Mouse (Mus musculus): ENCODE results near the gene Rpl23. TPM values are rescaled to one million over a fixed set of nuclear protein-coding genes. Genes with fewer than 3 reads are reported as not detected.
"Not testable (repeated sequence)": the region's sequence is repeated elsewhere in the genome, so short reads cannot be mapped to it uniquely, and the experiment has no call there.

The Rpl23 gene
- total RNA-seq, 4 experiments from 2014 or later = 304 to 481 (median 389) TPM

GRCm38 (mm10) chr11:97799994-97800690 lies 17.9 kb upstream of the Rpl23 start:
- no peak for DNase-seq (ENCODE audit: low spot score in 2 of 2)

DNA sequence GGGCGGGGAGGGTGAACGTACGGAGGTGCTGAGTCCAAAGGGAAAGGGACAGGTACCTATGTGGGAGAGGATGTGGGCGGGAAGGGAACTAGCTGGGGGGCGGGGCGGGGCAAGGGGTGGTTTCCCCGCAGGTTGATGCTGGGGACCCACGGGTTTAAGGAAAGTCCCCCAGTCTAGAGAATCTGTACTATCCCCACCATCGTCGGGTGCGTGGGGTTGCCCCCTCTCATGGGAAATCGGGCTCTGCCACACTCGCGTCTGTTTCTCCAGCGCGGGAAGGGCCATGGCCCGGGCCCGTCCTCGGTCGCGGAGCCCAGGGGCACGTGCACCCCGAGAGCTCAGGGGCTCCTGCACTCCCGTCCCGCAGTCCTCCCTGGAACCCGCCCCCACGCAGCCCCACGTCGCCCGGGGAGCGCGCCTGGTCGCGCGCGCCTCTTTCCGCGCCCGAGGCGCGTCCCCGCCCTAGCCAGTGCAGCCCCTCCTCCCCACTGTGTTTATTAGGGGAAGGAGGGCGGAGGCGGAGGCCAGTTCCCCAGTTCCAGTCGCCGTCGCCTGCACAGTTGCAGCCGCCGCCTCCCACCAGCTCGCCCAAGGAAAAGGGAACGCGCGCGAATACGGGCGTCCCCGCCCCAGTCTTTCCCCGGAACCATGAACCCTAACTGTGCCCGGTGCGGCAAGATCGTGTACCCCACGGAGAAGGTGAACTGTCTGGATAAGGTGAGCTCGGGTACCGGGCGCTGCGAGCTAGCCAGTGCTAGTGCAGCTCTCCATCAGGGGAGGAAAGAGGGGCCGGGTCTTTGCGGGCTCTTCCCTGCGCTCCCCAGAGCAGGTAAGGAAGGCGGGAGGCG lies 17.1 kb upstream of the Rpl23 start:
- peak; percentile 73 to 85 for DNase-seq (ENCODE audit: low spot score in 2 of 2)

DNA sequence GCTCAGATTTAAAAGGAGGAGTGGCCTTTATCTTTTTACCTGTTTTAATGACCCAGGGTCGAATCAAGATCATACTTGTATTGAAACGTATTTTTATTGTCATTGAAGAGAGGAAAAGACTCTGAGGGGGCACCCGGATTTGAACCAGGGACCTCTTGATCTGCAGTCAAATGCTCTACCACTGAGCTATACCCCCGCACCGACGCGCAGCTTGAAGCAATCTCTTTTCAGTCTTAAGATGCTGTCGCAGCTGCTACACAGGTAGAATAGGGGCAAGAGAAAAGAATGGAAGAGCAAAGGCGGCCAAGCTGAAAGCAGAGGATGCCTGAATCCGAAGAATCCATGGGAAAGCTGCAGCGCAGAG lies 16.5 kb upstream of the Rpl23 start, which contains the start of gene Lasp1:
Gene Lasp1, plus strand, starts transcription at position 219 of the 364 bp plus-strand sequence.
- peak; percentile 89 to 94 for DNase-seq (ENCODE audit: low spot score in 2 of 2)

DNA sequence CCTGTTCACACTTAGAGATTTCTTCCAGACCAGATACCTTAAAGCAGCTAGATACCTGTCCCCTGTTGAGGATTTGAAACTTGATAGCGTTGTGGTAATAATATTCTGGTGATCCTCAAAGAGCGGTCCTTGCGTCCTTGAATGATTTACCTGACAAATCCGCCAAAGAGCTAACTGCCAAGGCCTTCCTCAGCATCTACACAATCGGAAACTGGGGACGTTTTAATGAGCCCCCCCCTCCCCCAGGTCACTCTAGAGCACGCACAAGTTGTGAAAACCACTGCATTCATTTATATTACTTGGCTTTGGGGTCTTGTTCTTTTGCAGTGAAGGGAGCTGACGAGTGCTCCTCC lies 15.8 kb upstream of the Rpl23 start:
- DNase-seq (ENCODE audit: low spot score in 2 of 2) = no peak

DNA sequence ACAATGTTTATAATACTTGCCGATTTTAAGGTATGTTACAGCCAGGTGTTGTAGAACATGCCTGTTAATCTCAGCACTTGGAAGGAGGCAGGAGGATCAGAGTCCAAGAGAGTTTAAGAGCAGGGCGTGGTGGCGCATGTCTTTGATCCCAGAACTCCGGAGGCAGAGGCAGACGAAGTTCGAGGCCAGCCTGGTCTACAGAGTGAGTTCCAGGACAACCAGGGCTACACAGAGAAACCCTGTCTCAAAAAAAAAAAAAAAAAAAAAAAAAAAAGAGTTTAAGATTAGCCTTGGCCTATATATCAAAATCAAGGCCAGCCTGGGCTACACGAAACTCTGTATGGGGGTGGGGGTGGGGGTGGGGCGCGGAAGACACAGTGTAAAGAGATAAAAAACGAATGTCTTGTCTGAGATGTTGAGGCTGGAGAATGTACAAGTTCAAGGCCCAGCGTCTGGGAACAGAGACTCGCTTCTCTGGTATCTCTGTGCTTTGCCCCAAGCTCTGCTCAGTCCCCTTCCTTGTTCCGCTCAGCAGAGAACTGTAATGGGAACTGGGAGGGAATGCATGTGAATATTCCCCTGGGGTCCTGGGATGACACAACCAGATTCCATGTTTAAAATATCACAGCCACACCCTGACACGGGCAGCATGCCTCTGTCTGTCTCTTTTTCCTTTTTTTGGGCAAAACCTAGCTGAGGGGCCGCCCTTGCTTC lies 15.3 kb upstream of the Rpl23 start:
- no peak for DNase-seq (ENCODE audit: low spot score in 2 of 2)

DNA sequence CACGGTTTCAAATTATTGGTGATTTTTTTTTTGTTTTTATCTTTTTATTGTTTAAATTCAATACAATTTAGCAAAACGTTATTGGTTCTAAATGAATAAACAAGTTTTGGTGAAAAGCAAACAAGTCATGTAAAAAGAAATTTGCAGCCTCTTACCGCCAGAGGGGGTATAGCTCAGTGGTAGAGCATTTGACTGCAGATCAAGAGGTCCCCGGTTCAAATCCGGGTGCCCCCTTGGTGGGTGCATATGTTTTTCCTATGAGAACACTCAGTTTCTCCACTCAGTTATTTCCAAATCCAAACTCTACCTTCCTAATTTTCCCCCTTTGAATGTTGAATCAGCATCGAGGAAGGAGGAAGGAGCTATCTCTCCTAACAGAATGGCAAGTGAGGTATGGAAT lies 14.7 kb upstream of the Rpl23 start:
- peak in 1 of 2 experiments; percentile 84 for DNase-seq (ENCODE audit: low spot score in 2 of 2)

DNA sequence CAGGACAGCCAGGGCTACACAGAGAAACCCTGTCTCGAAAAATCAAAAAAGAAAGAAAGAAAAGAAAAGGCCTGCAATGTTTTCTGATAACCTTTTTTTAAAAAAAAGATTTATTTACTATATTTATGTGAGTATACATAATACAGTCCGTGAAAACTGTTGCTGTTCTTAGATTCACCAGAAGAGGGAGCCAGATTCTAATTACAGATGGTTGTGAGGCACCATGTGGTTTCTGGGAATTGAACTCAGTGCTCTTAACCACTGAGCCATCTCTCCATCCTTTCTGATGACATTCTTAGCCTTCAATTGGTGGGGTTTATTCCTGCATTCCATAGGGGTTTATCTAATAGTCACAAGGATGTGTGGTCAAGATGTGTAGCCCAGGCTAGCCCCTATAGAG lies 10.9 kb upstream of the Rpl23 start:
- DNase-seq (ENCODE audit: low spot score in 2 of 2) = no peak

DNA sequence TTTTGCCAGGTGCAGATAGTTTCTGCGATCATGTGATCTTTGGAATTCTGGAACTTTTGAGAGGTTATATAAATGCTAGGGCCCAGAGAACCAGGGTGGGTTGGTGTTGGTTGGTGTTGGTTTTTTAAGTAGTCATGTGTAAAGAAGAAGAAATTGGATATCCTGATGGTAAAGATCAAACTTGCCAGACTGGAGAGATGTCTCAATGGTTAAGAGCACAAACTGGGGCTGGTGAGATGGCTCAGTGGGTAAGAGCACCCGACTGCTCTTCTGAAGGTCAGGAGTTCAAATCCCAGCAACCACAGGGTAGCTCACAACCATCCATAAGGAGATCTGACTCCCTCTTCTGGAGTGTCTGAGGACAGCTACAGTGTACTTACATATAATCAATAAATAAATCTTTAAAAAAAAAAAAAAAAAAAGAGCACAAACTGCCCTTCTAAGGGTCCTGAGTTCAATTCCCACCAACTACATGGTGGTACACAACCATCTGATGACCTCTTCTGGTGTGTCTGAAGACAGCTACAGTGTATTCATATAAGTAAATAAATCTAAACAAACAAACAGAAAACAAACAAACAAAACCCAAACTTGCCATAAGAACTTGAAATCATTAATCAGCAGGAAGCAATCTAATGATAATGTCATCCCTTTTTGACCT lies 8.7 kb upstream of the Rpl23 start:
- DNase-seq (ENCODE audit: low spot score in 2 of 2) = not testable (repeated sequence)

DNA sequence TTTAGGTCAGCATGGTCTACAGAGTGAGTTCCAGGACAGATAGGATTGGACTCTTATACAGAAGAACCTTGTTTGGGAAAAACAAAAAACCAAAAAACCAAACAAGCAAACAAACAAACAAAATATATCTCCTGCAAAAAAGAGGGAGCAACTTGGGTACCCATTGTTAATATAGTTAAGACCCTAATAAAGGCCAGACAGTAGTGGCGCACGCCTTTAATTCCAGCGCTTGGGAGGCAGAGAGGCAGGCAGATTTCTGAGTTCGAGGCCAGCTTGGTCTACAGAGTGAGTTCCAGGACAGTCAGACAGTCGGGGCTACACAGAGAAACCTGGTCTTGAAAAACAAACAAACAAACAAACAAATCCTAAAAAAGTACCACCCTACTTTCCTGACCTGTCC lies 7.5 kb upstream of the Rpl23 start:
- no peak for DNase-seq (ENCODE audit: low spot score in 2 of 2)

DNA sequence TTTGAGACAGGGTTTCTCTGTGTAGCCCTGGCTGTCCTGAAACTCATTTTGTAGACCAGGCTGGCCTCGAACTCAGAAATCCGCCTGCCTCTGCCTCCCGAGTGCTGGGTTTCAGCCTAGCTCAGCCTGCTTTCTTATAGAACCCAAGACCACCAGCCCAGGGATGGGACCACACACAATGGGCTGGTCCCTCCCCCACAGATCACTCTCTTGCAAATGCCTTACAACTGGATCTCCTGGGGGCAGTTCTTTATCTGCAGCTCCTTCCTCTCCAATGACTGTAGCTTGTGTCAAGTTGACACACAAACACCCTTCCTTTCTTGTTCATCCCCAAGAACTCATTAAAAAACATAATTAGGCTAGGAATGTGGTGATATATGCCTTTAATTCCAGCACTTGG lies 5.7 kb upstream of the Rpl23 start:
- DNase-seq (ENCODE audit: low spot score in 2 of 2) = no peak

GRCm38 (mm10) chr11:97782564-97782895 lies 293 bp upstream of the Rpl23 start:
- no peak for DNase-seq (ENCODE audit: low spot score in 2 of 2)

GRCm38 (mm10) chr11:97781478-97781831 lies 782 bp downstream of the Rpl23 start:
- DNase-seq (ENCODE audit: low spot score in 2 of 2) = no peak

DNA sequence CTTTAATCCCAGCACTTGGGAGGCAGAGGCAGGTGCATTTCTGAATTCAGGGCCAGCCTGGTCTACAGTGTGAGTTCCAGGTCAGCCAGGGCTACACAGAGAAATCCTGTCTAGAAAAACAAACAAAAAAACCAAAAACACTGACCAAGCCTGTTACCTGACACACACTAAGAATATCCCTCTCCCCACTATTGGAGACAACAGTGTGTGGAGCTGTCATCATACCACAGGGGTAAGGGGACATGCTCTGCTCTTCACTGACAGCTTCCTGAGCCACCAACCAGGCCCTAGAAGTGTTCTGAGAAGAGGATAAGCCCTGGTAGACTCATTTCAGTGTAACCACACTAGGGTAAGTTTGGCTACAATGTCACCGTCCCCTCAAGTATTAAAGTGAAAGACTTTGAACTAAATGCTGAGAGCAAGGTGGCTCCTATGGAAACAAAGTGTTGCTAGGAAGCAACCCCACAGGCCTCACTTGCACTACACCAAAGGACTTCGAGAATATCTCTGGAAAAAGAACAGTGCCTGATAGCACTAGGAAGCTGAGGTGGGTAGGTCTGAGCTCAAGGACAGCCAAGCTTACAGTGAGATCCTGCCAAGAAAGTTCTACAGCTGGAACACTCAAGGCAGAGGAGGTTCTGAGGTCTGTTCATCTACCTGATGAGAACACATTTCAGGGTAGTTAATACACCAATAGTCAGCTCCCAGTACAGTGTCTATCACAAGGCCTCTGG lies 2.1 kb downstream of the Rpl23 start:
- no peak for DNase-seq (ENCODE audit: low spot score in 2 of 2)

- DNase-seq (ENCODE audit: low spot score in 2 of 2) = no peak
Measured at GRCm38 (mm10) chr11:97778918-97779317, 3.3 kb downstream of the Rpl23 start.

DNA sequence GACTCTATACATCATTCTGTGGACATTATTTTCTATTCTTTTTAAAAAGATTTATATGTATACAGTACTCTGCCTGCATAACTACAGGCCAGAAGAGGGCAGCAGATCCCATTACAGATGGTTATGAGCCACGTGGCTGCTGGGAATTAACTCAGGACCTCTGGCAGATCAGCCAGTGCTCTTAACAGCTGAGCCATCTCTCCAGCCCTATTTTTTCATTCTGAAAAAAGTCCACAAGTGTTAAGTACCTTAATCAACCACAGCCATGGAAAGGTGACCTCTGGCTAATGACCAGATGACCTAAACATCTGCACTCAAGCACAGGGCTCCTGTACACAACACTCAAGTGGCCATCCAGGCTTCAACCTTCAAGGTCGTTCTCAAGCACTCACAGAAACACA lies 5.1 kb downstream of the Rpl23 start:
- DNase-seq (ENCODE audit: low spot score in 2 of 2) = no peak

GRCm38 (mm10) chr11:97776497-97777128 lies 5.6 kb downstream of the Rpl23 start:
- DNase-seq (ENCODE audit: low spot score in 2 of 2) = no peak

DNA sequence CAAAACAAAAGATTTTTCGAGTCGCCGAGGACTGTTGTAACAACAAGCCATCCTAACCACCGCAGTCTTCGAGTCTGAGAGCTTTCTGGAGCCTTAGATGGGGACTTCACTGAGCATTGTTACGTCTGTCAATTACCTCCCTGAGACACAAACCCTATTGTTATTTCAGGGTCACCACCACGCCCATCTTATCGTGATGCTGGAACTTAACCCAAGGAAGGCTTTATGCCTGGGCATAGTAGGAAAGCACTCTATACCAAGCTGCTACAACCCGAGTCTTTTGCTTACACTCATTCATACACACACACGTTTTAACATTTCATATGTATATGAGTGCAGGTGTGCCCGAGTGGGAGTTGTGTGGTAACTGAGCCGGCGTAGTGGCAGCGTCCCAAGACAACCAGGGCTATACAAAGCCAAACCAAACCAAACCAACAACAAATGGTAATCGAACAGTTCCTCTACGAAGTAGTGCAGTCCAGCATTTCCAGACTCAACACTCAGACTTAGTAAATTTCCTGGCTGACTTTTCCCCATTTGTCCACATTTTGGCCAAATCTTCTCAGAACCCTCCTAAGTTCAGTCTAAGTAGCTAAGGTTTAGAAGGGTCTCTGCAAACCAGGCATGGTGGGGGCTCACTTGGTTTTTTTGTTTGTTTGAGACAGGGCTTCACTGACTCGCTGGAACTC lies 6.3 kb downstream of the Rpl23 start, which contains the start of gene 1700001P01Rik:
Gene 1700001P01Rik, minus strand, starts transcription at position 111 of the 689 bp plus-strand sequence.
- no peak for DNase-seq (ENCODE audit: low spot score in 2 of 2)

GRCm38 (mm10) chr11:97775186-97775585 lies 7.1 kb downstream of the Rpl23 start:
- no peak for DNase-seq (ENCODE audit: low spot score in 2 of 2)

DNA sequence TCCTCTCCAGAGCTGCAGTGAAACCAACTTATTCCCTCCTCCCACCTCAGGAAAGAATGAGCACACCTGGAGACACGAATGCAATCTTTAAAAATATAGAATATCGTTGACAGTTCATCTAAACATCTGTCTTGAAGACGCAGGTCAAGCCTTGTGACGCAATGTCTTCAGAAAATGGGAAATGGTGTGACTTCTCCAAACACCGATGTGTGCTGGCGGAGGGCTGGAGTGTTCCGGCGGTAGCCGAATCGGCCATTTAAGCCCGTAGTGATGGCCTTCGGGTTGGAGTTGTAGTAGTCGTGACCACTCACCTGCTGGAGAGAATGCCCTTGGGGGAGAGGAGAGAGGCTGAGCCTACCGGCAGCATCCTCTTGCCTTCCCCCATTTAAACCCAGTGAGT lies 10.8 kb downstream of the Rpl23 start:
- DNase-seq (ENCODE audit: low spot score in 2 of 2) = no peak

DNA sequence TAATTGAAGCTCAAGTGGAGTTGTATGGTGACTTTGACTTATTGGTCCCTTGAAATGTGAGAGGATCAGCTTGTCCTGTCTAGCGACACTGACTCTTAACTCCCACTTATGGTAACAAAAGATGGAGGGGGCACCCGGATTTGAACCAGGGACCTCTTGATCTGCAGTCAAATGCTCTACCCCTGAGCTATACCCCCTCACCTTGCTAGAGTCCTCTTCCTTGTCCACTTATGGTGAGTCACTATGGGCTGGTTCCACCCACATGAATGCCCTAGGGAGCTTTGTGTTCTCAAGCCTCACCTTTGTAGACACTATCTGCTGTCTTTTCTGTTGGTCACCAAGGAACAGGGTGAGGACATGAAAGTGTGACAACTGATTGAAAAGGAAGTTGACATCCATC lies 12.5 kb downstream of the Rpl23 start:
- no peak for DNase-seq (ENCODE audit: low spot score in 2 of 2)

Measured in layer of hippocampus, adult 8-10 months (tissue).